Mouse (Mus musculus): ENCODE results near the gene Neu2. TPM values are rescaled to one million over a fixed set of nuclear protein-coding genes. Genes with fewer than 3 reads are reported as not detected.

The Neu2 gene
- polyA plus RNA-seq, 1 experiment from 2014 or later: 2.3 TPM

GRCm38 (mm10) chr1:87607385-87608091 lies 97.8 kb downstream of the Neu2 start:
- Histone ChIP-seq H3K4me2 (replicated peaks; ENCODE audit: low read depth, low read length) (no peak overlapping the region), H3K27ac (ENCODE audit: low read length) (no peak overlapping the region), H3K9ac (replicated peaks; ENCODE audit: low read depth, low read length) (no peak overlapping the region), H3K4me3 (ENCODE audit: low read depth, low read length) (no peak overlapping the region), H3K36me3 (ENCODE audit: control insufficient read depth, insufficient read depth, low read length) (no peaks in the 10 kb centered on the region), H3K27me3 (ENCODE audit: control insufficient read depth, insufficient read depth, low read length) (no peaks in the 10 kb centered on the region), H3K4me1 (ENCODE audit: control insufficient read depth, insufficient read depth, low read length) (no peaks in the 10 kb centered on the region), H3K9me3 (ENCODE audit: control insufficient read depth, low read depth, low read length) (no peaks in the 10 kb centered on the region)
- ATAC-seq (ENCODE audit: insufficient number of reproducible peaks, insufficient read depth, low FRiP score, low read depth): no peak
- WGBS: 75% methylated on average over 21 of the region's 21 CpGs

DNA sequence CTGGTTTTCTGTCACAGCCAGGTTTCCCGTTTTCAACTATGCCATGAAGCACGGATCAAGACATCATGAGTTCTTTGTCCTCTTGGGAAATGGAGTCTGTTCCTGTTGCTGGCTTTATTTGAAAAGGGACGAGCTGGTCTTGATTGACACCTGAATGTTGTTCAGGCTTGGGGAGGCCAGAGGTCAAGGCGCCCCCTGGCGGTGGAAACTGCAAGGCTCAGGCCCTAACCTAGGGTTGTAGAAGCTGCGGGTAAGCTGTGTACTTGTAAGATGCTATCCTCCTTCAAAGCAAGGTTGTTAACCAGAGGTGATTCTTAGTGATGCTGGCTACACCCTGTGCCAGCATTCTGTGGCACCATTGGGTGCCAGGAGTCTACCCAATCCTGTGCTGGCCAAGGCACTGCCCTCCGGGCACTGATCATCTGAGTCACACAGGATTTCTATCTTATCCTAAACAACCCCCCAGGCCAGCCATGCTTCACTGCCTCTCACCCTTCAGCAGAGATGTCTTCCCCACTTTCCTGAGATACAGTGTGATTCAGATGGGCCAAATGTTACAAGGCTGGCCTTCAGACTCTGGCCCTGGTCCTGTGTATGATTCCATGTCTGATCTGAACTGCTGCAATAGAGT lies 98.8 kb downstream of the Neu2 start:
- 34% methylated on average over 7 of the region's 7 CpGs for WGBS

DNA sequence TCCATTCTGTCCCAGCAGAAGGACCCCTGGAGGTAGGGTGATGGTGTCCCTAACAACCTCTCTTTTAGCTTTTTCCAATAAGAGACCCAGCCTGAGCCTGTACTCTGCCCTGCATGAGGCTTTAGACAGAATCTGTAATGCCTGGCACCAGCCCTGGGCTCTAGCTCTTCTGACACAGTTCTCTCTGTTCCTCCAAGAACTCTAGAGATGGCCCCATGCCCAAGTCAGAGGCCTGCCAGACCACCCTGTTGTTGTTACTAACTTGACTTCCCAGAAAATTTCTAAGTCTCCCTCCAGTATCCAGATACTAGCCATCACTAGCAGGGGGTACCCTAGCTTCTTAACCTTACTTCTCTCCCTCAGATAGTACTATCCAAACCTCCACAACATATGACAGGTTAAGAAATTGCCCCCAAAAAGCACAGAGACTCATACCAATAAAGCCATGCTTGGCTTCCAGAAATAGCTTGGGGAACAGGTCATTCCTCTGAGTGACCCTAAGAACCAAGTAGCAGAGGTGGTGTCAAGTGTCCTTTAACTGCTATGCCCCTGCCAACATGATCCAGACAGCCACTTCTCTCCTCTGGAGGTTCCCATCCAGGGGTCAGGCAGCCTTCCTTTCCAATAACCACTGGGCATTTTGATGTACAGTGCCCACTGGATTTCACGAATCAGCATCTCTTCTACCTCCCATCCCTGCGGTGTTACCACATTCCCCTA lies 105.0 kb downstream of the Neu2 start:
- H3K4me3 ChIP-seq (ENCODE audit: low read depth, low read length): no peak overlapping the region
- no peaks in the 10 kb centered on the region for H3K4me1 ChIP-seq (ENCODE audit: control insufficient read depth, insufficient read depth, low read length)
- 89% methylated on average over 2 of the region's 2 CpGs for WGBS
- no peak overlapping the region for H3K9ac ChIP-seq (replicated peaks; ENCODE audit: low read depth, low read length)
- H3K27me3 ChIP-seq (ENCODE audit: control insufficient read depth, insufficient read depth, low read length): no peaks in the 10 kb centered on the region
- H3K9me3 ChIP-seq (ENCODE audit: control insufficient read depth, low read depth, low read length): no peaks in the 10 kb centered on the region
- no peak for ATAC-seq (ENCODE audit: insufficient number of reproducible peaks, insufficient read depth, low FRiP score, low read depth)
- H3K36me3 ChIP-seq (ENCODE audit: control insufficient read depth, insufficient read depth, low read length): no peaks in the 10 kb centered on the region
- H3K27ac ChIP-seq (ENCODE audit: low read length): no peak overlapping the region
- H3K4me2 ChIP-seq (replicated peaks; ENCODE audit: low read depth, low read length): no peak overlapping the region

More for the DNA sequence above, 98.8 kb downstream of the Neu2 start:
- H3K9ac ChIP-seq (replicated peaks; ENCODE audit: low read depth, low read length): no peak overlapping the region
- H3K9me3 ChIP-seq (ENCODE audit: control insufficient read depth, low read depth, low read length): no peaks in the 10 kb centered on the region
- H3K4me2 ChIP-seq (replicated peaks; ENCODE audit: low read depth, low read length): no peak overlapping the region
- H3K27ac ChIP-seq (ENCODE audit: low read length): no peak overlapping the region
- H3K27me3 ChIP-seq (ENCODE audit: control insufficient read depth, insufficient read depth, low read length): no peaks in the 10 kb centered on the region
- no peak for ATAC-seq (ENCODE audit: insufficient number of reproducible peaks, insufficient read depth, low FRiP score, low read depth)
- no peaks in the 10 kb centered on the region for H3K36me3 ChIP-seq (ENCODE audit: control insufficient read depth, insufficient read depth, low read length)
- H3K4me1 ChIP-seq (ENCODE audit: control insufficient read depth, insufficient read depth, low read length): no peaks in the 10 kb centered on the region
- no peak overlapping the region for H3K4me3 ChIP-seq (ENCODE audit: low read depth, low read length)

DNA sequence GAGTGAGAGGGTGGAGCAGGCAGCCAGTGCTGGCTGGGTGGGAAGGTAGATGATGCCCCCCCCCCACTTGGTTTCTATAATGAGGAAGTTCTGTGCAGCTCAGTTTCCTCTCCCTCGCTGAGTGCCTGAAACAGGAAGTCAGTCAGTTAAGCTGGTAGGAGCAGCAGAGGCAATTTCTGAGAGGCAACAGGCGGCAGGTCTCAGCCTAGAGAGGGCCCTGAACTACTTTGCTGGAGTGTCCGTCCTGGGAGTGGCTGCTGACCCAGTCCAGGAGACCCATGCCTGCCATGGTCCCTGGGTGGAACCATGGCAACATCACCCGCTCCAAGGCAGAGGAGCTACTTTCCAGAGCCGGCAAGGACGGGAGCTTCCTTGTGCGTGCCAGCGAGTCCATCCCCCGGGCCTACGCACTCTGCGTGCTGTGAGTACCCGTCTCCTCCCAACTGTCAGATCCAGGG lies 110.6 kb downstream of the Neu2 start, which contains the start of gene Inpp5d:
Inpp5d (plus strand) TSS at position 102 of the 458 bp plus-strand sequence.
- Histone ChIP-seq H3K4me1 (ENCODE audit: control insufficient read depth, insufficient read depth, low read length) (no peaks in the 10 kb centered on the region), H3K4me2 (replicated peaks; ENCODE audit: low read depth, low read length) (no peak within 1 kb of the TSS; the same call in 1 of the 2 replicates), H3K27ac (ENCODE audit: low read length) (peak within 1 kb of the TSS; percentile 13; the same call in 1 of the 2 replicates), H3K9ac (replicated peaks; ENCODE audit: low read depth, low read length) (no peak within 1 kb of the TSS), H3K36me3 (ENCODE audit: control insufficient read depth, insufficient read depth, low read length) (no peaks in the 10 kb centered on the region), H3K9me3 (ENCODE audit: control insufficient read depth, low read depth, low read length) (no peaks in the 10 kb centered on the region), H3K27me3 (ENCODE audit: control insufficient read depth, insufficient read depth, low read length) (no peaks in the 10 kb centered on the region), H3K4me3 (ENCODE audit: low read depth, low read length) (peak within 1 kb of the TSS; percentile 6; the same call in 1 of the 2 replicates)
- peak; percentile 37; the same call in 1 of the 2 replicates for ATAC-seq (ENCODE audit: insufficient number of reproducible peaks, insufficient read depth, low FRiP score, low read depth)
- WGBS: 76% methylated on average over 12 of the region's 12 CpGs

DNA sequence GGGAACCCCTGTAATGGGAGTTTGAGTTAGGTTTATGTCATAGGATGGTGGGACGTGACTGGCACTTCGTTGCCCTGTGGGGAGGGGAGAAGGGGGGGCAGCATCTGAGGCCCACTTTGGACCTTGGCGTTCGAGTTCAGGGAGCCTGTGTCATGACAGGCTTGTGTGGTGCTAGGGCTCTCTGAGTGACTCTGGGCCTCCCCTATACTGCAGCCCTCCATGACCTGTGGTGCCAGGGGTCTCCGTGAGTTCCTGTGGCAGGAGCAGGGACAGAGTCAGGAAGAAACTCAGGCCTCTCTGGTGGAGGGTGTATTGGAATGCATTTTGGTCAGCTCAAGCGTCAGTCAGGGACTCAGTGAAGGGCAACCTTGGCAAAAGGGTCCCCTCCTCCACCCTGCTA lies 111.0 kb downstream of the Neu2 start:
- Histone ChIP-seq H3K4me3 (ENCODE audit: low read depth, low read length) (peak overlapping the region; percentile 6; the same call in 1 of the 2 replicates), H3K9ac (replicated peaks; ENCODE audit: low read depth, low read length) (no peak overlapping the region), H3K27me3 (ENCODE audit: control insufficient read depth, insufficient read depth, low read length) (no peaks in the 10 kb centered on the region), H3K9me3 (ENCODE audit: control insufficient read depth, low read depth, low read length) (no peaks in the 10 kb centered on the region), H3K4me2 (replicated peaks; ENCODE audit: low read depth, low read length) (no peak overlapping the region; the same call in 1 of the 2 replicates), H3K36me3 (ENCODE audit: control insufficient read depth, insufficient read depth, low read length) (no peaks in the 10 kb centered on the region), H3K27ac (ENCODE audit: low read length) (peak overlapping the region; percentile 13; the same call in 1 of the 2 replicates), H3K4me1 (ENCODE audit: control insufficient read depth, insufficient read depth, low read length) (no peaks in the 10 kb centered on the region)
- WGBS: 76% methylated on average over 6 of the region's 6 CpGs
- no peak; the same call in 1 of the 2 replicates for ATAC-seq (ENCODE audit: insufficient number of reproducible peaks, insufficient read depth, low FRiP score, low read depth)

DNA sequence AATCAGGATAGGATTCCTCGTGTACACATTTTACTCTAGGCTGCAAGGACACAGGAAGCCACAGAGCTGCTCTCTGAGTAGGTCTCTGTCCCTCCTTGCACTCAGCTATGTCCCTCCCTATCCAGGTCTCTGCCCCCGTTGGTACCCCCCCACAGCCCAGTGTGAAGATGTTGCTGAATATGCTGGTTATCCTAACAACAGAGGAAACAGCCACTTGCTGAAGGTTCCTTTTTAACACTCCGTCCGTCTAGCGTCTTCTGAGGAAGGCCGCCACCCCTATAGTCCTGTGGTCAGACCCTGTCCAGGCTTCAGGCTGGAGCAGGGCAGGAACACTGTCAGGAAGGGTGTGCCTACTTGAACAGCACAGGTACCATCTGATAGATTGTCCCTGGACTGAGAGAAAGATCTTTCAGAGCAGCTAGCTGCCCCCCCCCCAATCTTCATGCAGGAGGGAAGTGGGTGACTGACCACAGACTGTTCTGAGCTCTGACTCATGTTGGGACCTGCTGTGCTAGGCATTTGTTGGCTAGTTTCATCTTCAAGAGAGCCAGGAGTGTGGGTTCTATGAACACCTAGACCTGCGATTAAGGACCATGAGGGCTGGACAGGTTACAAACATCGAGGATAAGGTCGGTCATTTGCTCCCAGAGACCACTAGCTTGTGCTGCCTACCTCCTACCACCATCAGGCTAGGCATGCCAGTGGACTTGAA lies 111.6 kb downstream of the Neu2 start:
- Histone ChIP-seq H3K4me2 (replicated peaks; ENCODE audit: low read depth, low read length) (no peak overlapping the region), H3K27ac (ENCODE audit: low read length) (no peak overlapping the region), H3K36me3 (ENCODE audit: control insufficient read depth, insufficient read depth, low read length) (no peaks in the 10 kb centered on the region), H3K27me3 (ENCODE audit: control insufficient read depth, insufficient read depth, low read length) (no peaks in the 10 kb centered on the region), H3K9ac (replicated peaks; ENCODE audit: low read depth, low read length) (no peak overlapping the region), H3K4me3 (ENCODE audit: low read depth, low read length) (peak overlapping the region; percentile 6; the same call in 1 of the 2 replicates), H3K4me1 (ENCODE audit: control insufficient read depth, insufficient read depth, low read length) (no peaks in the 10 kb centered on the region), H3K9me3 (ENCODE audit: control insufficient read depth, low read depth, low read length) (no peaks in the 10 kb centered on the region)
- ATAC-seq (ENCODE audit: insufficient number of reproducible peaks, insufficient read depth, low FRiP score, low read depth): no peak
- WGBS: 87% methylated on average over 9 of the region's 9 CpGs

- Histone ChIP-seq H3K4me2 (replicated peaks; ENCODE audit: low read depth, low read length) (no peak overlapping the region), H3K27me3 (ENCODE audit: control insufficient read depth, insufficient read depth, low read length) (no peaks in the 10 kb centered on the region), H3K36me3 (ENCODE audit: control insufficient read depth, insufficient read depth, low read length) (no peaks in the 10 kb centered on the region), H3K27ac (ENCODE audit: low read length) (no peak overlapping the region), H3K4me3 (ENCODE audit: low read depth, low read length) (no peak overlapping the region), H3K9ac (replicated peaks; ENCODE audit: low read depth, low read length) (no peak overlapping the region), H3K4me1 (ENCODE audit: control insufficient read depth, insufficient read depth, low read length) (no peaks in the 10 kb centered on the region), H3K9me3 (ENCODE audit: control insufficient read depth, low read depth, low read length) (no peaks in the 10 kb centered on the region)
- no peak for ATAC-seq (ENCODE audit: insufficient number of reproducible peaks, insufficient read depth, low FRiP score, low read depth)
- 60% methylated on average over 3 of the region's 3 CpGs for WGBS
These were observed 112.2 kb downstream of the Neu2 start for GRCm38 (mm10) chr1:87621858-87622279.

Data from stomach, embryonic 14.5 days (tissue).